Mouse (Mus musculus): Measurements from ENCODE around the gene Prdx5. TPM values are rescaled to one million over a fixed set of nuclear protein-coding genes. Genes with fewer than 3 reads are reported as not detected.

Gene Prdx5
- total RNA-seq, 1 experiment from 2014 or later: 693 TPM

DNA sequence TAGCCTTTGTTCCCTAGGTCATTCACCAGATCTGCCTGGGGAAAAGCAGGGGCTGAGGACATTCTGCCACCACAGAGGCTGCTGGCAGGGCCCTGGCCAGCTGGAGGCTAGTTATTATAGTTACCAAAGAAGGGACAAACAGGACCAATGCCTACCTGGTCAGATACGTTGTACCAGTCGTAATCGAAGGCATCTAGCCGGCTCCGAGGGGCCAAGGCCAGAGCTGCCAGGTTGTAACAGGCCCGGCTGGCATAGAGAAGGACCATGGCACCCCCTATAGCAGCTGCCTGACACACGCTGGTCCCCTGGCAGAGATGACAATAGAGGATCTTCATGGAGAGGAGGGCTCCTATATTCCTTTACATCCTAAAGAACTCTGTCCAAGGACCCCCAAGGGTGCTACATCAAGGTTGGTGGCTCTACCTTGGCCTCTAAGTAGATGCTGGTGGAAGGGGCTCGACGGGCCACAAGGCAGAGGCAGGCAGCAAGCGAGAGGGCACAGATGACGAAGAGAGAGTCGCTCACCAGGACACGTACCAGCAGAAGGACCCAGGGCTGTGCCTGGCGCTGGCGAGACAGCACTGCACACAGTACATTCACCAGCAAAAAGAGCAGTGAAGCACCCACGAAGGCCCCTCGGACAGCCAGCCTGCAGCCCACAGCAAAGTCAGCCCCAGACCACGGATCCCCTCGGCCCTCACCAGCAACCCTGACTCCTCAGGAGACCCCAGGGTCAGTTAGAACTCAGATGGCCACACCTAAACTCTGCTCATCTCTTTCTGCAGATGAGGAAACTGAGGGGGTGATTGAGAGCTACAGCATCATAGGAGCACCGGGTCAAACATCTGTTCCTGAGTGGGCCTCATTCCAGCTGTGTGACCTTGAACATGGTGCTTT, 29.4 kb upstream of the Prdx5 start:
- no peak for ATAC-seq (ENCODE audit: extremely low read depth, insufficient number of reproducible peaks, low FRiP score, poor library complexity, severe bottlenecking)

DNA sequence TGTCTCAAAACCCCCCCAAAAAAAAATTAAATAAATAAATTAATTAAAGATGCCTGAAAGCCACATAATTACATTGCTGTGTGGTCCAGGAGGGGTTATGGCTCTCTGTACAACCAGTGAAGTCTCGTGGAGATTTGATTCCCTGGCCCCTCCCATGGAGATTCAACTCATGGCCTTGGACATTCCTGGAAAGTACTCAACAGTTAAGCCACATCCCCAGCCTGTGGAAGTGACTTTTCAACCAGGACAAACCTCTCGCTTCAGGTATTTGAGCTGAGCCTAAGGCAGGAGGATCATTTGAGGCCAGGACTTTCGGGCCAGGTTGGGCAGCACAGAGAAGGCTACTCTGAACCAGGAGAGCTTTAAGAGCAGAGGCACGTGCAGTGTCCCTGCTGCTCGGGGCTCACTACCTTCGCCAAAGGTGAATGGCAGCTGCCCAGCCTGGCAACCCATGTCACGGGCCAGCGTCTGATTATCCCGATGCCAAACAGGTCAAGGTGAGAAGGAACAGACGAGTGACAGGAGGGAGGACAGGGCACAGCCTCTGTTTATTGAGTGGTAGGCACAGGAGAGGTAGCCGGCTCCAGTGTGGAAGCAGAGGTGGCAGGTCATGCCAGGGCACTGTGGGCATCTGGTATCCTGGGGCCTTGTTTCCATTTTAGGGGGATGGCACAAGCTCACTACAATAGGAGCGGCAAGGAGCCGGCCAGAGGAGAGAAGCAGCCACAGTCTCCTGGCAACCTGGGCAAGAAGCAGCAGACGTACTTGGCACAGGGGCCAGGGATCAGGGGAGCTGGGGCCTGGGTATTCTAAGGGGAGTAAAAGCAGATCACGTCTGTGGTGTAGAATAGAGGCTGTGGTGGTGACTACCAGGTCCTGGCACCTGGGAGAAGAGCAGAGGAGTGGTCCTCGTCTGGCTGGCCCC, 27.9 kb upstream of the Prdx5 start:
- no peak for ATAC-seq (ENCODE audit: extremely low read depth, insufficient number of reproducible peaks, low FRiP score, poor library complexity, severe bottlenecking)

DNA sequence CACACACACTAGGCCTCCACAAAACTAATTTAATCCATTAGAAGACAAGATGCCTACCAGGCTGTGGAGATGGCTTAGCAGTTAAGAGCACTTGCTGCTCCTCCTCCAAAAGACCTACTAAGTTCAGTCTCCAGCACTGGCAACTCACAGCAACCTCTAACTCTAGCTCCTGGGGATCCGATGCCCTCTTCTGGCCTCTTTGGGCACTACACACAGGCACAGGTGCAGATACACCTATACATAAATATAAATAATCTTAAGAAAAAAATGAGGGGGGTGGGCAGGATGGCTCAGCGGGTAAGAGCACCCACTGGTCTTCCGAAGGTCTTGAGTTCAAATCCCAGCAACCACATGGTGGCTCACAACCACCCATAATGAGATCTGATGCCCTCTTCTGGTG, 26.4 kb upstream of the Prdx5 start:
- no peak for ATAC-seq (ENCODE audit: extremely low read depth, insufficient number of reproducible peaks, low FRiP score, poor library complexity, severe bottlenecking)

DNA sequence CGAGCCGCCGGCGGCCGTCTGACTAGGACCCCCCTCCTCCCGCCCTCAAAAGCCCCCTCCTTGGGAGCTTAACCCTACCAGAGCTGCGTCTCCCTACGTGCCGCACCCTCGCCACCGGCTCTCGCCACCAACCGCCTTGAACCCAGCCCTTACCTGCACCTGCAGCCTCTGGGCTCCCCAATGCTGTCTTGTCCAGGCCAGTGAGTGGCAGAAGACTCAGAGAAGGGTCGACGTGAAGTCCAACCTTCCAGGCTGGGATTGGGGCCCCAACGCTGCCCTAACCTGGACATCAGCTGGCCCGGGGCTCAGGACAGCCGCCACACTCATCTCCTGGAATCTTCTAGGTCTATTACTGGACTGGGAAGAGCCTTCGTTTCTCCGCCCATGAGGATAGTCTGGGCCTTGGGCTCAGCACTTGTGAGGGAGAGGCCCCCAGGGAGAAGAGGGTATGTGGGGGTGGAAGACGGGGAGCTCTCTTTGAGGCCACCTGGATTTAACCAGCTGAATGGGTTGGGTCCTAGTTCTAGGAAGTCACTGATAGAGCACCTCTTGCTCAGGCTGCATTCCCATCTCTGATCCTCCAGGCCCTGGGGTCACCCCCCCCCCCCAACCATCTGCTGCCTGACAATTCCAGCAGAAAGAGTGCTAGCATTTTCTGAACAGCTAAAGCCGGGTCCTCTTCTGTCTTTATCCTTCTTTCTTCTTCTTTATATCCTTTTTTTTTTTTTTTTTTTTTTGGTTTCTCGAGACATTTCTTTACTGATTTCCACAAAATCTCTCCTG, 24.5 kb upstream of the Prdx5 start, which contains the start of gene Kcnk4:
Gene Kcnk4 (minus strand): TSS at position 321 of the 783 bp plus-strand sequence.
- no peak for ATAC-seq (ENCODE audit: extremely low read depth, insufficient number of reproducible peaks, low FRiP score, poor library complexity, severe bottlenecking)

DNA sequence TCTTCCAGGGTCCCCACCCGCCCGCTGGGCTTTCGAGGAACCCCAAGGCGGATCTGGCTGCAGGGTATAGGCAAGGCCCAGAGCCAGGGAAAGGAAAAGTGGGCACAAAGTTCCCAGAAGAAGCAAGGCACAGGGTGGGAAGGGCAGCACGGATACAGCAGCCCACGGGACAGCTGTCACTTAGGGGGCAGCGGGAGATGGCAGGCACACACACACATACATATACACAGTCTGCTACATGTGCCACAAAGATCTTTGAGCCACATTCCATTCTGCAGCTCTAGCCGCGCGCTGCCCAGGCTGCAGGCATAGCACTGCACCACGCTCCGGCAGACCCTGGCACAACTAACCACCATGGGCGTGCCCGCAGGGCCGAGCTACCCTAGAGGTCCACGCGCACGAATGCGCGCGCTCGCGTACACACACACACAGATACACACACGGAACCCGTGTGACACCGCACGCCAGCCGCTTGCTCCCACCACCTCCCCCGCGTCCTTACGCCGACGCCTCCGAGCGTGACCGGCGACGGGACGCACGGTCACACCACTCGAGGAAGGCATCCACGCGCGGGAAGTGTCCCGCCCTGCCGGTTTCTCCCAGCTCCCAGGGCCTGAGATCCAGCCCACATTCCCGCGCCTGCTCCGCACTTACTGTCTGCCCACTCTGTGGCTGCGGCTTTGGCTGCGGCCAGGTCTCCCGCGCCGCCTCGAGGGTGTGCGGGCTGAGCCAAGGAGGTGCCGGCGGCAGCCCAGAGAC, 23.7 kb upstream of the Prdx5 start:
- ATAC-seq (ENCODE audit: extremely low read depth, insufficient number of reproducible peaks, low FRiP score, poor library complexity, severe bottlenecking): peak; percentile 27

DNA sequence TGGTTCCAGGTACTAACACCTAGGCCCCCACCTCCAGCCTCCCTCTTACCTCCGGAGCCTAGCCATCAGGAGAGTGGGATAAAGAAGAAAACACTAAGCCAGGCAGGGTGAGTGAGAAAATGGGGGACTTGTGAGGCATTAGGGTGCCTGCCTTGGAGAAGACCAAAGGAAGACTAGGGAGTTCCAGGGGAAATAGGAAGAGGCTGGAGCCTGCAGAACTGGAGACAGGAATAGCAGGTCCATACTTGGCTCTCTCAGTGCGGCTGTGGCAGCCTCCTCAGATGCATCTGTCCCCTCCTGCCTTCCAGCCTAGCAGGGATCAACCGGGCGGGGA, 23.2 kb upstream of the Prdx5 start:
- ATAC-seq (ENCODE audit: extremely low read depth, insufficient number of reproducible peaks, low FRiP score, poor library complexity, severe bottlenecking): no peak

DNA sequence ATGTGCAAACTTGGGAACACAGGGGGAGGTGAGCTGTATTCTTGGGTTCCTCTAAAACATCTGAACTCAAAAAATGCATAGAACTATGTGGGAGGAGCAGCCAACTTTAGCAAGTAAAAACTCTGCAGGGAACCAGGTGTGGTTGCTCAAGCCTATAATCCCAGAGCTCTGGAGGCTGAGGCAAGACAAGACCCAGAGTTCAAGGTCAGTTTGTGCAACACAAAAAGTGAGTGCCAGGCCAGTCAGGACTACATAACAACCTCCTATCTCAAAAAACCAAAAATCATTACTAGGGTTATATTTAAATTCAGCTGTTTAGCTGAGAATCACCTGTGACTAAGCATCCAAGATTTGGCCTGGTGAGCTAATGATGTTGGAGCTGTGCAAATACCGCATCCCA, 22.1 kb upstream of the Prdx5 start:
- ATAC-seq (ENCODE audit: extremely low read depth, insufficient number of reproducible peaks, low FRiP score, poor library complexity, severe bottlenecking): no peak

DNA sequence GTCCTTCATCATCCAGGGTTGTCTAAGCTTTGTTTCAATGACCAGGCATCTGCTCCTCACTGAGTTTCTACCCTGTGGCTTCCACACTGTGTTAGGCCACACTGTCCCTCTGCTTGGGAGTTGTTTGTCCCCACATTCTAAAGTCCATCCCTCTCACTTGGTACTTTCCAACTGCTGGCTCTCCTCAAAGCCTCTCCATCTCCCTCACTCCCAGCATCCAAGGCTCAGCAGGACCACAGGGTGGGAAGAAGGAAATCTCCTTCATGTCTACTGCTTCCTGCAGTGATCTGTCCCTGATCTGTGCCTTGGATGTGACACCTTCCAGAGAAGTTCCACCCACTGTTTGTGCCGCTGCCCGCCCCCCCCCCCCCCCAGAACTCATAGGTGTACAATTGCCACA, 21.1 kb upstream of the Prdx5 start:
- ATAC-seq (ENCODE audit: extremely low read depth, insufficient number of reproducible peaks, low FRiP score, poor library complexity, severe bottlenecking): no peak

DNA sequence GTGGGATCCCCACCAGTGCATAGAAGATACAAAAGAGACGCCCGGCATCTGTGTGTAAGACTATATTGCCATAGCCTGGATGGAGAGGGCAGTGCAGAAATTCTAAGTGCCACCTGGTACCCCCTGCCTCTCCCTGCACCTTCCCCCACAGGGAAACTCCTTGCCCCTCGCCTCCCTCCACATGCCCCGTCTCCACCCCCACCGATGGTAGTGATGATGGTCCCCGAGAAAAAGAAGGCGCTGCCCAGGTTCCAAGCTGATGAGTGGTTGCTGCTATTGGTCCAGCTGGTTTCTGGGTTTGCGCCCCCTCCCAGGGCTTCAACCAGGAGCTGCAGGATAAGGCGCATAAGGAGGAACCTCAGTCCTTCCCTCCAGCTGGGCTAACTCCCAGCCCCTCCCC, 18.2 kb upstream of the Prdx5 start:
- no peak for ATAC-seq (ENCODE audit: extremely low read depth, insufficient number of reproducible peaks, low FRiP score, poor library complexity, severe bottlenecking)

DNA sequence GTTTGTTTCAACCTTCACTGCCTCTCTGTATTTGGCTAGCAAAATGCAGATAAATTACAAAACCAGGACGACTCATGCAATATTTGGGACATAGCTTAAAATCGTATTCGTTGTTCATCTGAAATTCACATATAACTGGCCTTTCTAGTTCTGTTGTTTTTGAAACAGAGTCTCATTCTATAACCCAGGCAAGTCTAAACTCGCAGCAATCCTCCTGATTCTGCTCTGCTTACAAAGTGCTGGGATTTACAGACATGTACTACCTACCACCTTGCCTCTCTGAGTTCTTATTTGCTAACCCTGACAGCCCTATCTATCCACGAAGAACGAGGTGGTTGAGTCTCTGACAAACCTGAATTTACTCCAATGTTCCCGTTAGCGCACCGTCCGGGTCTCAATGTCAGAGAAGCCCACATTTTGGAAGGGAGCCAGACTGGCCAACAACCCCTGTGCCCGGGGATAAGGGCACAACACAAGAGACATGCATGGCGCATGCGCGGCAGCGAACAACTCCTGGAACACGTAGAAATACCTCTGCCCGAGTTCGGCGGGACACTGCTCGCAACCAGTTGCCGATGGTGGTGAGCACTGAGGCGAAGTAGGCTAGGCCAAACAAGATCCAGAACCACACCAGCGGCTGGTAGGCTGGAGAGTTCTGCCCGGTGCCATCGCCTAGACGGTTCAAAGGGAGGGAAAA, 16.8 kb upstream of the Prdx5 start:
- ATAC-seq (ENCODE audit: extremely low read depth, insufficient number of reproducible peaks, low FRiP score, poor library complexity, severe bottlenecking): no peak

DNA sequence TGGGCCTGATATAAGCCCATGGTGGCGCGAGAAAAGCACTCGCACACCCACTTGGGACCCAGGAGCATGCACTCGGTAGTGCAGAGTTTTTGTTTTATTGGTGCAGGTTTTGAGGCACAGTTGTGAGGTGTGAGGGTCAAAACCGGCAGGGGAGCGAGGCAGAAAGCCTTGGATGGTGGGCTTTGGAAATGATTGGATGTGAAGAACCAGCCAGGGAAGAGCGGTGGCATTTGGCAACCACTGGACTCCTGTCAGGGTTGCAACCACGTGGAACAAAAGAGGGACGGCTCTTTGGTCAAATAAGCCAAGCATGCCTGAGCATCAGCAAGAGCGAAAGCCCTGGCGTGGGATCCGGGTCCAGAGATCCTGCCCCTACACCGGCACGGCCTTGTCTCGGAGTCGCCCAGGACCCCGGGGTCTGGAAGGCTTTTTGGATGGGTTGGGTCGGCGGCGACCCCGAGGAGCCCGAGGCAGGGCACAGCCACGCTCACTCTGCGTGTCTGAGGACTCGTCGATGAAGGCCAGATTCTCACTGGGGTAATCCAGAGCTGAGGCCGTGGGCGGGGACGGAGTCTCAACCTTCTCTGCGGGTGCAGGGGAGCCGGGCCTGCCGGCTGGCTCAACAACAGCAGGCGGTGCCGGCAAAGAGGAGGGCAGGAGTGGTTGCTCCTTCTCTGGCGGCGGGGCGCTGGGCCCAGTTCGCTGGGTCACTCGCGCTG, 15.9 kb upstream of the Prdx5 start:
- ATAC-seq (ENCODE audit: extremely low read depth, insufficient number of reproducible peaks, low FRiP score, poor library complexity, severe bottlenecking): no peak

DNA sequence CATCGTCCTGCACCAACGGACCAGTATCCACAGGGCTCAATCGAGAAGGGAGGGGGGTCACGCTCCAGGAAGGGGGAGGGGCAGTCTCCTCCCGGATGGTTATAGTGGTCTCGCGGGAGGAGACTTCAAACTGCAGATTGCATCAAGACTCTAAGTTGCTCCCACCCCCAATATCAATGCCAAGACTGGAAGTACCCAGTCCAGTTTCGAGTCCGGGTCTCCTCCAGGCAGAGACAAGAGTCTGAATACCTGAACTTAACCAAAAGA, 15.3 kb upstream of the Prdx5 start, which contains the start of gene Catsperz:
Gene Catsperz (minus strand): TSS at position 74 of the 267 bp plus-strand sequence.
- ATAC-seq (ENCODE audit: extremely low read depth, insufficient number of reproducible peaks, low FRiP score, poor library complexity, severe bottlenecking): no peak

DNA sequence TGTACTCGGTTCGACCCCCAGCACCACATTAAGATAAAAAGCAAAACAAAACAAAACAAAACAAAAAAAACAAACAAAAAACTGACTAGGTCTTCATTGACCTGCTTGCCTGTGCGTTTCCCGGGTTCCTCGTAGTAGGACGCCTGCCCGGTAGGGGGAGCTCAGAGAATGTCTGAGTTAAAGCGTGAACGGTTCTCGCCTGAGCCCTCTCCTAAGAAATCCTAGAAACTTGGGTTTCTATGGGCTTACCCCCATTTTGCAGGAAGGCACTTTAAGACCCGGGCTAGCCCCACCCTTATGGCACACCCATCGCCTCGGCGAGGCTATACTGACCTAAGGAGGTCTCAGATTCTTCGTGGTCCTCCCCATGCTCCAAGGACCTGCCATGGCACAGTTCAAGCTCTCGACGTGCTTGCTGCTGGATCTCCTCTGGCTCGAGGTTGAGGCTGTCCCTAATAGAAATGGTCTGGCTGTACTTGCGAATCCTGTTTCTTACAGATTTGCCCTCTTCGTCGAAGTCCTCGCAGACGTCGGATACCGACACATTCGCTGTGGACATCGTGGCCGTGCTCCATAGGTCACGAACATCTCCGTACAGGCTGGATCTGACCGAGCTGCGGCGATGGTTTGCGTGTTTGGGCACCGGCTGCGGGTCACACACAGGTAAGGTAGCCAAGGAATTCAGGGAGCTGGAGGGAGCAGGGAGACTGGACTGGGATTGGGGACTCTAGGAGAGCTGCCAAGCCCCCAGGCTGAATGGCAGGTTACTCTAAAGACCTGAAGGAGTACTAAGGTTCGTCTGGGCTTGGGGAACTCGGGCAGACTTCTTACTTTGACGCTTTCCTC, 14.8 kb upstream of the Prdx5 start:
- no peak for ATAC-seq (ENCODE audit: extremely low read depth, insufficient number of reproducible peaks, low FRiP score, poor library complexity, severe bottlenecking)

DNA sequence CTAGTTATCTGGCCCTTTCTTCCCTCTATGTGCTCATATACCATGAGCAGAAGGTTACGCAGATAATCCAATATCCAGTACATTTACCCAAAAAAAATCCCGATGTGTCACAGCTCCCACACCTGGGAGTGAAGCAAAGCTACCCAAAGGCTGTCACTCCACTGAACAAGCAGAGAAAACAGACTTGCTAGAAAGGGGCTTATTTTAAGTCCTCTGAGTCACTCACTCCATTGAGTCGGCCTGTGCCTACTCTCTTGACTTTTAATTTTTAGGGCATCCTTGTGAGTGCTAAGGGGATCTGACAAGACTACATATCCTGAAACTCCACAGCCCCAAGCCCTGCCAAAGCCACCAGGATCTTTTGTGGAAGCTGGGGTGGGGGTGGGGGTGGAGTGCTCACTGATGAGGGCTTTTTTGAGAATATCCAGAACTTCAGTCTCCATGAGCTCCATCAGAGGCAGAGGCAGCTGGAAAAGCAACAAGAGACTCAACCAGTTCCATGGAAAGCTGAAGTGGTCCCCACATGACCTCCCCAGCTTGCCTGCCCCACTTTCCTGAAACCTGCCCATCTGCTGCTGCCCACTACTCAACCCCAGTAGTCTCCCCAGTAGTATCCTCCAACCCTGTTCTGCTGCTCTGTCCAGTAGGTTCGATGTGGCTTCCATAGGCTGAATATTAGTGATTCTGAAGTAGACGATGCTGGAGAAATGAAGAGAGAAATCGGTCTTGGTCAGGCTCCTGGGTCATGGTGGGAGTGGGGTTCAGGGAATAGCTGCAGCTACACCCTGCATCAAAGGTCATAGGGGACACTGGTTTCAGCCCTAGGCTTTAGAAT, 13.2 kb upstream of the Prdx5 start:
- no peak for ATAC-seq (ENCODE audit: extremely low read depth, insufficient number of reproducible peaks, low FRiP score, poor library complexity, severe bottlenecking)

DNA sequence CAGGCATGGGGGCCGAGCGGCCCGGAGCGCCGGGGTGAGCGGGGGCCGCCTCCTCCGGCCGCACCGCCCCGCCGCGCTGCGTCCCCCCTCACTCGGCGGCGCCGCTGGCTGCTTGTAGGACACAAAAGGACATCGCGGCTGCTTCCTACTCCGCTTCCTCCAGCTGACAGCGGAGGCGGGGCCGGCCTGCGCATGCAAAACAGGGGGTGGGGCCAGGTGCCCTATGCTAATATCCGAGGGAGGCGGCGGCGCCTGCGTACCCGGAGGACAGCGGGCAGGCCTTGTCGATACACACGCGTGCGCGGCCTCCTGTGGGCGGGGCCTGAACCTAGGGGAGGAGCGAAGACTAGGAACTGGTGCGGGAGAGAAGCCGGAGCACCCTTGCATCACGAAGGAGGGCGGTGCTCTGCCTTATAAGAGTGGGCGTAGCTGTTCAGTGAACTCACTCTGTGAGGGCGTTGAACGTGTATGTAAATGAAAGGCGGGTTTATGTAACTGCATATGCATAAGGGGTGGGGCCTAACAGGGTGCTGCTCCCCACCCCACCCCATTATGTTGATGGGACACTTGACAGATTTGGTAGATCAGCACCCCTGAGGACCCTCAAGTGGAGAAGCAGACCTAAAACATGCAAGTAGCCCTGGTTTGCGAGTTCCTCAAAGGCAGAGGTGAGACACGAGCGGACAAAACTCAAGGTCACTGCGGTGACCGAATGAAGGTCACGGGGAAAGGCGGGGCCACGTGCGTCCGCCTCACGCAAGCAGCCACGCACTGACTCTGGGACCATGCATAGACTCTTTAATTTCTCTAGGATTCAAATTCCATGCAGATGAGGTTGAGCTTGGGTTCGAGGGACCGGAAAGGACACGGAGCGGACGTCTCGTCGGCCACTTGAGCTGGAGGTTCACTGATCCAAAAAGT, 12.0 kb upstream of the Prdx5 start, which contains the start of gene Esrra:
Gene Esrra (minus strand): TSS at position 167 of the 921 bp plus-strand sequence.
- peak; percentile 89 for ATAC-seq (ENCODE audit: extremely low read depth, insufficient number of reproducible peaks, low FRiP score, poor library complexity, severe bottlenecking)

Data from neutrophil, adult 5-6 weeks (primary cell).